Mouse (Mus musculus) G1E-ER4 (cell line): ENCODE results near the gene AB124611. TPM values are rescaled to one million over a fixed set of nuclear protein-coding genes. Genes with fewer than 3 reads are reported as not detected.

ENCODE experiments used
- GATA1 ChIP-seq: IDR thresholded peaks from one replicate; pipeline ENCODE4 v1.8.0; 2012; ENCODE audit warnings: low read length, inconsistent platforms
- polyA plus RNA-seq: library from polyadenylated mRNA; stranded (reverse); fragments of >175 nt; gene quantifications from 2 replicates; pipeline ENCODE4 v1.2.3, GENCODE M21; 2012

AB124611 gene
- 0.53 and 0.54 TPM in 2 replicates for polyA plus RNA-seq

GRCm38 (mm10) chr9:21525937-21526633 is at the start of gene AB124611:
Gene AB124611 (plus strand): TSS chr9:21526176.
- no peak for TF ChIP-seq GATA1

GRCm38 (mm10) chr9:21477707-21478106 is 48.3 kb upstream of the AB124611 start:
- TF ChIP-seq GATA1: no peak

GRCm38 (mm10) chr9:21484065-21484464 is 41.9 kb upstream of the AB124611 start:
- TF ChIP-seq GATA1: no peak

GRCm38 (mm10) chr9:21490696-21491095 is 35.3 kb upstream of the AB124611 start:
- TF ChIP-seq GATA1: no peak

GRCm38 (mm10) chr9:21493907-21494306 is 32.1 kb upstream of the AB124611 start:
- no peak for TF ChIP-seq GATA1

- TF ChIP-seq GATA1: no peak
Observed at GRCm38 (mm10) chr9:21494726-21495125, 31.2 kb upstream of the AB124611 start.

GRCm38 (mm10) chr9:21496308-21497049 is 29.5 kb upstream of the AB124611 start:
- TF ChIP-seq GATA1: no peak

GRCm38 (mm10) chr9:21497050-21497542 is 28.9 kb upstream of the AB124611 start:
- no peak for TF ChIP-seq GATA1

GRCm38 (mm10) chr9:21497664-21498063 is 28.3 kb upstream of the AB124611 start:
- TF ChIP-seq GATA1: no peak

- no peak for TF ChIP-seq GATA1
Observed at GRCm38 (mm10) chr9:21498284-21498902, 27.6 kb upstream of the AB124611 start.

GRCm38 (mm10) chr9:21503352-21503751 is 22.6 kb upstream of the AB124611 start:
- TF ChIP-seq GATA1: no peak

GRCm38 (mm10) chr9:21505767-21506166 is 20.2 kb upstream of the AB124611 start:
- no peak for TF ChIP-seq GATA1

GRCm38 (mm10) chr9:21507753-21508430 is 18.1 kb upstream of the AB124611 start:
- TF ChIP-seq GATA1: no peak

- no peak for TF ChIP-seq GATA1
Observed at GRCm38 (mm10) chr9:21508871-21509404, 17.0 kb upstream of the AB124611 start.
